Mouse (Mus musculus): Measurements from ENCODE around the gene Ralb.

DNA sequence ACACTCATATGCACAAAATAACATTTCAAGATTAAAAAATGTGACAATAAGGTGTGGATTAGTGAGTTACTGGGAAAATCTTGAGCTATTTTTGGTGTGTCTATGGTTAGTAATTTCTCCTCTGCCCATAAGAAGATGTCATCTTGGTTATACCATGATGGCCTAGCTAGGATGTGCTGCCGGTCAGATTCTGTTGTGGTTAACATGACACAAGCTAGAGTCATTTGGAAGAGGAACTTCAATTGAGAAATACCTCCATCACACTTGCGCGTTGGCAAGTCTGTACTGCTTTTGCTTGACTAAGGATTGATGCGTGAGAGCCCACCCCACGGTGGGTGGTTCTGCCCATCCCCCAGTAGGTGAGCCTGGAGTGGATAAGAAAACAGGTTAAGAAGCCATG lies 29.7 kb upstream of the Ralb start:
- TF ChIP-seq POLR2A (IDR thresholded peaks at IDR 0.05; ENCODE audit: insufficient read depth, low read depth, low read length) (no peak), CTCF (IDR thresholded peaks at IDR 0.05; ENCODE audit: insufficient read depth, low read depth, low read length) (no peak)

Measured in olfactory bulb, adult 2 months (tissue).